Comparison of ENCODE assay signal across 10 mouse cellular contexts in genomic region chr11:101881185-101881584, GRCm38 (mm10). TPM values are rescaled to one million over a fixed set of nuclear protein-coding genes. Genes with fewer than 3 reads are reported as not detected.
A peak's percentile ranks its signal among the peaks of the same experiment; 100 is the strongest.
DNase-seq lines count a peak whose midpoint lies in the region; ATAC-seq and TF ChIP-seq lines count a peak whose summit lies in the region.
"Had no signal": no experiment of that assay in that cellular context is flagged by ENCODE, and none has a peak within 500 bp of the region (broad histone marks: within the 10 kb centered on the region; RNA-seq: fewer than 3 reads in every experiment).

No protein-coding gene starts in this region.

- 30% methylated on average over 7 of the region's 7 CpGs for WGBS in lung, embryonic 14.5 days
- 25% methylated on average over 7 of the region's 7 CpGs for WGBS in intestine, embryonic 14.5 days
- WGBS in neural tube, embryonic 13.5 days, result 52% methylated on average over 7 of the region's 7 CpGs

- H3K27me3 ChIP-seq in lung, embryonic 14.5 days (ENCODE audit: insufficient read depth, low read length), result no peaks in the 10 kb centered on the region
- no peaks in the 10 kb centered on the region for H3K27me3 ChIP-seq in intestine, embryonic 14.5 days (replicated peaks; ENCODE audit: control insufficient read depth, insufficient read depth, low read length)
- H3K27me3 ChIP-seq in neural tube, embryonic 13.5 days, result peaks cover 15% of the 10 kb centered on the region; the same call in 1 of the 2 replicates

- H3K36me3 ChIP-seq in lung, embryonic 14.5 days (ENCODE audit: insufficient read depth), result no peaks in the 10 kb centered on the region
- no peaks in the 10 kb centered on the region for H3K36me3 ChIP-seq in intestine, embryonic 14.5 days (ENCODE audit: control insufficient read depth, insufficient read depth, low read length)
- H3K36me3 ChIP-seq in neural tube, embryonic 13.5 days, result no peaks in the 10 kb centered on the region

- intact Hi-C loops in gastrocnemius, adult 2 months (cut with DNase I), result loop anchor here (5.0 kb wide), 1 partner anchor 49 kb away; no protein-coding TSS in a partner anchor

- no peaks in the 10 kb centered on the region for H3K9me3 ChIP-seq in lung, embryonic 14.5 days (ENCODE audit: low read depth, low read length)
- no peaks in the 10 kb centered on the region for H3K9me3 ChIP-seq in intestine, embryonic 14.5 days (ENCODE audit: control insufficient read depth, low read length)
- no peaks in the 10 kb centered on the region for H3K9me3 ChIP-seq in neural tube, embryonic 13.5 days

- peak overlapping the region; percentile 52 for H3K4me3 ChIP-seq in gastrocnemius, adult 2 months
- no peak overlapping the region for H3K4me3 ChIP-seq in lung, embryonic 14.5 days (ENCODE audit: low read depth, low read length)
- no peak overlapping the region for H3K4me3 ChIP-seq in intestine, embryonic 14.5 days (ENCODE audit: low read depth, low read length)
- H3K4me3 ChIP-seq in neural tube, embryonic 13.5 days, result no peak overlapping the region

- peak overlapping the region; percentile 44 for H3K9ac ChIP-seq in lung, embryonic 14.5 days
- no peak overlapping the region for H3K9ac ChIP-seq in intestine, embryonic 14.5 days (ENCODE audit: low read length)
- peak overlapping the region; percentile 60; the same call in 1 of the 2 replicates for H3K9ac ChIP-seq in neural tube, embryonic 13.5 days

- H3K27ac ChIP-seq in gastrocnemius, adult 2 months, result peak overlapping the region; percentile 85
- peak overlapping the region; percentile 87 for H3K27ac ChIP-seq in lung, embryonic 14.5 days (ENCODE audit: low read depth)
- peak overlapping the region; percentile 54 for H3K27ac ChIP-seq in intestine, embryonic 14.5 days (ENCODE audit: low read depth)
- H3K27ac ChIP-seq in neural tube, embryonic 13.5 days (replicated peaks), result 0 out of 2 replicates have a peak overlapping the region, but pooled peaks have one; percentile 13
- H3K27ac ChIP-seq: left cerebral cortex, adult 2 months had no signal

- peaks cover 59% of the 10 kb centered on the region for H3K4me1 ChIP-seq in lung, embryonic 14.5 days (ENCODE audit: insufficient read depth)
- peaks cover 44% of the 10 kb centered on the region for H3K4me1 ChIP-seq in intestine, embryonic 14.5 days (replicated peaks; ENCODE audit: control insufficient read depth, insufficient read depth, low read length)
- H3K4me1 ChIP-seq in neural tube, embryonic 13.5 days (replicated peaks), result peaks cover 34% of the 10 kb centered on the region

- no peak for DNase-seq in gastrocnemius, adult 2 months
- no peak for DNase-seq in gastrocnemius, adult 8-10 months (ENCODE audit: low spot score in 2 of 2)
- DNase-seq in lung, embryonic 14.5 days, result no peak
- no peak for DNase-seq in lung, postnatal 14 days
- DNase-seq in intestine, embryonic 14.5 days (ENCODE audit: low spot score), result no peak
- no peak for DNase-seq in thymus, postnatal 36 days
- DNase-seq in retina, postnatal 1 day, result no peak
- DNase-seq: spleen, adult 18-20 months had no signal

- 0 out of 2 replicates have a peak, but pooled peaks have one; percentile 0 for ATAC-seq in lung, embryonic 14.5 days (ENCODE audit: insufficient read depth)
- ATAC-seq in intestine, embryonic 14.5 days (replicated peaks; ENCODE audit: low FRiP score, low TSS enrichment, low read depth), result no peak; the same call in 1 of the 2 replicates
- no peak for ATAC-seq in neural tube, embryonic 13.5 days (ENCODE audit: low read depth)

- peak overlapping the region; percentile 57 for H3K4me2 ChIP-seq in lung, embryonic 14.5 days
- H3K4me2 ChIP-seq in intestine, embryonic 14.5 days (ENCODE audit: low read length), result peak overlapping the region; percentile 43
- H3K4me2 ChIP-seq in neural tube, embryonic 13.5 days, result peak overlapping the region; percentile 48

- TF ChIP-seq CTCF in gastrocnemius, adult 2 months (IDR thresholded peaks at IDR 0.05), result no peak
- no peak for TF ChIP-seq CTCF in lung, embryonic 14.5 days (IDR thresholded peaks at IDR 0.05; ENCODE audit: low read depth)

RNA-seq across cellular contexts. Expression of gene Meox1, which starts 13.0 kb away (rescaled TPM):
- total RNA-seq in gastrocnemius, adult 2 months (2021), result 1 to 10 TPM; 1.1 to 4.7 TPM
- 1 to 10 TPM; 1.1 to 2.4 (median 1.8) TPM for total RNA-seq in gastrocnemius, adult 8-10 months (2022)
- polyA plus RNA-seq in lung, embryonic 14.5 days (2014; fragmentation: Nextera tagmentation; extraction: Ambion mirVana), result 7.9 and 9.3 TPM in 2 replicates
- polyA plus RNA-seq in intestine, embryonic 14.5 days (2014; fragmentation: Nextera tagmentation; extraction: Ambion mirVana), result 3.3 and 4.0 TPM in 2 replicates
- 1.4 and 2.5 TPM in 2 replicates for polyA plus RNA-seq in neural tube, embryonic 13.5 days (2015; fragmentation: Nextera tagmentation; extraction: Ambion mirVana)

Comparison
In these comparisons a context has a peak if more than half of its experiments do, and no peak if none do; other contexts are left out.
1. H3K27ac ChIP-seq: peak in every context shown above with its lines; median percentile 87 in lung, embryonic 14.5 days; 85 in gastrocnemius, adult 2 months; 54 in intestine, embryonic 14.5 days; 13 in neural tube, embryonic 13.5 days.